In genomic region chr13:41016797-41017405, GRCm38 (mm10) we compare ENCODE assay signal across 8 mouse cellular contexts. TPM values are rescaled to one million over a fixed set of nuclear protein-coding genes. Genes with fewer than 3 reads are reported as not detected.
DNase-seq lines count a peak whose midpoint lies in the region; ATAC-seq and TF ChIP-seq lines count a peak whose summit lies in the region.

No protein-coding gene starts in this region.

- intact Hi-C loops in left cerebral cortex, postnatal 14 days (cut with DNase I) = loop anchor here (10.0 kb wide), 1 partner anchor 218 kb away; no protein-coding TSS in a partner anchor

- H3K9ac ChIP-seq in MEL (ENCODE audit: control insufficient read depth, low read depth, low read length, poor library complexity, severe bottlenecking) = peak overlapping the region; percentile 81
- H3K9ac ChIP-seq in forebrain, embryonic 15.5 days (replicated peaks) = peak overlapping the region; percentile 60
- peak overlapping the region; percentile 79 for H3K9ac ChIP-seq in neural tube, embryonic 11.5 days (ENCODE audit: low read length)

- H3K4me1 ChIP-seq in MEL (ENCODE audit: control insufficient read depth in 1 of 2, insufficient read depth in 2 of 2, low read length in 2 of 2) = peaks cover 5 to 32% of the 10 kb centered on the region in 2 experiments
- peaks cover 20% of the 10 kb centered on the region for H3K4me1 ChIP-seq in forebrain, embryonic 15.5 days
- peaks cover 6% of the 10 kb centered on the region for H3K4me1 ChIP-seq in neural tube, embryonic 11.5 days (ENCODE audit: control insufficient read depth, insufficient read depth, low read length)

- ATAC-seq in forebrain, embryonic 15.5 days (replicated peaks) = peak; percentile 2; the same call in 1 of the 2 replicates
- 0 out of 2 replicates have a peak, but pooled peaks have one; percentile 5 for ATAC-seq in neural tube, embryonic 11.5 days (ENCODE audit: insufficient read depth, low FRiP score, low TSS enrichment)

- TF ChIP-seq RAD21 in MEL (IDR thresholded peaks at IDR 0.05; ENCODE audit: low read depth, low read length) = no peak

- peaks cover 19% of the 10 kb centered on the region for H3K79me2 ChIP-seq in MEL (ENCODE audit: control insufficient read depth, insufficient read depth, low read length, poor library complexity)

- H3K27me3 ChIP-seq in MEL (ENCODE audit: control insufficient read depth in 1 of 2, insufficient read depth in 2 of 2, low read length in 2 of 2) = no peaks in the 10 kb centered on the region
- no peaks in the 10 kb centered on the region for H3K27me3 ChIP-seq in forebrain, embryonic 15.5 days
- H3K27me3 ChIP-seq in neural tube, embryonic 11.5 days (ENCODE audit: control insufficient read depth, insufficient read depth, low read length) = no peaks in the 10 kb centered on the region

- peak; percentile 22 for DNase-seq in embryo, embryonic 10.5 days (ENCODE audit: low spot score)
- no peak for DNase-seq in embryo, embryonic 9.5 days (ENCODE audit: extremely low spot score)
- DNase-seq in MEL (ENCODE audit: low read depth, low spot score) (peak; percentile 60), MN1 (ENCODE audit: low spot score) (no peak)
- peak; percentile 21 to 35 for DNase-seq in kidney, postnatal 36 days
- no peak for DNase-seq in neural tube, embryonic 11.5 days (ENCODE audit: low spot score)
- no peak for DNase-seq in left cerebral cortex, postnatal 14 days (ENCODE audit: low spot score in 2 of 2)

- no peaks in the 10 kb centered on the region for H3K9me3 ChIP-seq in MEL (replicated peaks; ENCODE audit: insufficient read depth, low read length)
- no peaks in the 10 kb centered on the region for H3K9me3 ChIP-seq in forebrain, embryonic 15.5 days
- H3K9me3 ChIP-seq in neural tube, embryonic 11.5 days (ENCODE audit: control insufficient read depth, low read length) = no peaks in the 10 kb centered on the region

- H3K4me3 ChIP-seq in MEL (ENCODE audit: control insufficient read depth in 1 of 2, insufficient read depth in 1 of 2, low read depth in 2 of 2, low read length in 2 of 2) = peak overlapping the region; percentile 59 to 68
- peak overlapping the region; percentile 63 for H3K4me3 ChIP-seq in forebrain, embryonic 15.5 days
- peak overlapping the region; percentile 71 for H3K4me3 ChIP-seq in neural tube, embryonic 11.5 days (ENCODE audit: low read depth, low read length)

- peak overlapping the region; percentile 79 for H3K4me2 ChIP-seq in forebrain, embryonic 15.5 days (replicated peaks)
- peak overlapping the region; percentile 60 for H3K4me2 ChIP-seq in neural tube, embryonic 11.5 days (ENCODE audit: low read depth)

- 36% methylated on average over 12 of the region's 12 CpGs for WGBS in forebrain, embryonic 15.5 days
- WGBS in neural tube, embryonic 11.5 days = 40% methylated on average over 12 of the region's 12 CpGs

- TF ChIP-seq EP300 in MEL (IDR thresholded peaks at IDR 0.05; ENCODE audit: low read depth in 1 of 2, low read length in 2 of 2) = no peak

- H3K36me3 ChIP-seq in MEL (ENCODE audit: control insufficient read depth in 1 of 2, insufficient read depth in 2 of 2, low read length in 2 of 2) = peaks cover 7 to 26% of the 10 kb centered on the region in 2 experiments
- peaks cover 32% of the 10 kb centered on the region for H3K36me3 ChIP-seq in forebrain, embryonic 15.5 days
- H3K36me3 ChIP-seq in neural tube, embryonic 11.5 days (ENCODE audit: control insufficient read depth, insufficient read depth, low read length) = peaks cover 6% of the 10 kb centered on the region

- peak overlapping the region; percentile 89 for H3K27ac ChIP-seq in MEL (ENCODE audit: control insufficient read depth, low read depth, low read length)
- no peak overlapping the region for H3K27ac ChIP-seq in forebrain, embryonic 15.5 days (replicated peaks)
- no peak overlapping the region for H3K27ac ChIP-seq in neural tube, embryonic 11.5 days (ENCODE audit: low read depth, low read length)

- TF ChIP-seq CTCF in MEL (IDR thresholded peaks at IDR 0.05 in 2 of 3, conservative IDR thresholded peaks at IDR 0.05 in 1 of 3; ENCODE audit: control insufficient read depth in 1 of 3, insufficient read depth in 1 of 3, low read depth in 2 of 3, low read length in 3 of 3, poor library complexity in 1 of 3, severe bottlenecking in 1 of 3) = no peak

- no peak for TF ChIP-seq POLR2A in MEL (IDR thresholded peaks at IDR 0.05; ENCODE audit: control insufficient read depth in 1 of 2, insufficient read depth in 1 of 2, low read depth in 1 of 2, low read length in 2 of 2, poor library complexity in 1 of 2)

TF ChIP-seq in MEL, 35 proteins besides CTCF, POLR2A, EP300 and RAD21:
- TF ChIP-seq MXI1 (IDR thresholded peaks at IDR 0.05; ENCODE audit: low read depth, low read length) (no peak), GATA1 (IDR thresholded peaks at IDR 0.05; ENCODE audit: low read depth, low read length) (no peak), JUND (IDR thresholded peaks at IDR 0.05; ENCODE audit: low read depth, low read length) (no peak), NRF1 (IDR thresholded peaks at IDR 0.05; ENCODE audit: insufficient read depth, low read depth, low read length, poor library complexity, severe bottlenecking) (no peak), UBTF (IDR thresholded peaks at IDR 0.05; ENCODE audit: borderline replicate concordance, insufficient read depth, low read depth, low read length) (no peak), SMC3 (IDR thresholded peaks at IDR 0.05; ENCODE audit: low read depth, low read length) (no peak), MAZ (IDR thresholded peaks at IDR 0.05; ENCODE audit: low read depth, low read length) (no peak), MEF2A (IDR thresholded peaks at IDR 0.05; ENCODE audit: extremely low read depth, insufficient replicate concordance, low read depth, low read length, poor library complexity, severe bottlenecking) (no peak), USF2 (IDR thresholded peaks at IDR 0.05; ENCODE audit: borderline replicate concordance in 1 of 2, insufficient read depth in 1 of 2, low read depth in 1 of 2, low read length in 2 of 2) (no peak), RCOR1 (IDR thresholded peaks at IDR 0.05; ENCODE audit: low read depth, low read length) (no peak), BHLHE40 (IDR thresholded peaks at IDR 0.05; ENCODE audit: borderline replicate concordance, low read depth, low read length) (no peak), TBP (IDR thresholded peaks at IDR 0.05; ENCODE audit: low read depth, low read length) (0 out of 2 replicates have a peak, but pooled peaks have one; percentile 12), E2F4 (IDR thresholded peaks at IDR 0.05; ENCODE audit: borderline replicate concordance, low read depth, low read length) (no peak), MAX (IDR thresholded peaks at IDR 0.05; ENCODE audit: low read length) (no peak), MAFK (IDR thresholded peaks at IDR 0.05; ENCODE audit: borderline replicate concordance, low read depth, low read length) (no peak), ZMIZ1 (IDR thresholded peaks at IDR 0.05; ENCODE audit: low read depth, low read length) (no peak), MYC (IDR thresholded peaks at IDR 0.05; ENCODE audit: low read depth, low read length) (0 out of 2 replicates have a peak, but pooled peaks have one; percentile 5), SIN3A (IDR thresholded peaks at IDR 0.05; ENCODE audit: low read length) (peak; percentile 11; the same call in 1 of the 2 replicates), CHD2 (IDR thresholded peaks at IDR 0.05; ENCODE audit: low read length) (no peak), ZKSCAN1 (IDR thresholded peaks at IDR 0.05; ENCODE audit: low read depth, low read length) (no peak), NELFE (IDR thresholded peaks at IDR 0.05; ENCODE audit: low read depth, low read length) (no peak), KAT2A (conservative IDR thresholded peaks at IDR 0.05; ENCODE audit: low read depth, low read length) (no peak), CHD1 (IDR thresholded peaks at IDR 0.05; ENCODE audit: low read depth, low read length) (no peak)

RNA-seq across cellular contexts. Expression of gene Tmem14c, which starts 0.8 kb away (rescaled TPM):
- 260 and 319 TPM in 2 replicates for total RNA-seq in MEL (2012; rRNA removed)
- 100 to 1,000 TPM in 1 of 2 experiments, not detected in 1; 294 TPM for polyA plus RNA-seq in MEL (2012; ENCODE audit: insufficient read depth in 1 of 2, insufficient read length in 2 of 2, low read depth in 1 of 2, low replicate concordance in 2 of 2, missing spikeins in 1 of 2)
- polyA plus RNA-seq in forebrain, embryonic 15.5 days (2015; fragmentation: Nextera tagmentation; extraction: Ambion mirVana) = 112 and 118 TPM in 2 replicates
- 193 and 202 TPM in 2 replicates for polyA plus RNA-seq in neural tube, embryonic 11.5 days (2014; fragmentation: Nextera tagmentation; extraction: Ambion mirVana)
- 10 to 100 TPM; 70.8 to 71.4 TPM for total RNA-seq in left cerebral cortex, postnatal 14 days (2021)

RNA-seq across cellular contexts. Expression of gene Pak1ip1, which starts 16.1 kb away (rescaled TPM):
- 94.5 and 109 TPM in 2 replicates for total RNA-seq in MEL (2012; rRNA removed)
- polyA plus RNA-seq in MEL (2012; ENCODE audit: insufficient read depth in 1 of 2, insufficient read length in 2 of 2, low read depth in 1 of 2, low replicate concordance in 2 of 2, missing spikeins in 1 of 2) = 100 to 1,000 TPM in 1 of 2 experiments, not detected in 1; 101 TPM
- 75.3 and 77.5 TPM in 2 replicates for polyA plus RNA-seq in forebrain, embryonic 15.5 days (2015; fragmentation: Nextera tagmentation; extraction: Ambion mirVana)
- 77.7 and 81.0 TPM in 2 replicates for polyA plus RNA-seq in neural tube, embryonic 11.5 days (2014; fragmentation: Nextera tagmentation; extraction: Ambion mirVana)
- 10 to 100 TPM; 35.8 to 36.9 TPM for total RNA-seq in left cerebral cortex, postnatal 14 days (2021)

Comparison
In these comparisons a context has a peak if more than half of its experiments do, and no peak if none do; other contexts are left out.
1. DNase-seq: peak in embryo, embryonic 10.5 days (single experiment), MEL (single experiment) and kidney, postnatal 36 days (2 of 2); none in embryo, embryonic 9.5 days (single experiment), neural tube, embryonic 11.5 days (single experiment), left cerebral cortex, postnatal 14 days (0 of 2) and MN1 (single experiment).
2. Peak in every context shown above with its lines, with median percentiles within 50 percentile points of each other: H3K4me3 ChIP-seq and H3K9ac ChIP-seq.